Mouse (Mus musculus): ENCODE measurements around the gene Vav1. TPM values are rescaled to one million over a fixed set of nuclear protein-coding genes. Genes with fewer than 3 reads are reported as not detected.

The Vav1 gene
- polyA plus RNA-seq, 1 experiment = 0.79 TPM

DNA sequence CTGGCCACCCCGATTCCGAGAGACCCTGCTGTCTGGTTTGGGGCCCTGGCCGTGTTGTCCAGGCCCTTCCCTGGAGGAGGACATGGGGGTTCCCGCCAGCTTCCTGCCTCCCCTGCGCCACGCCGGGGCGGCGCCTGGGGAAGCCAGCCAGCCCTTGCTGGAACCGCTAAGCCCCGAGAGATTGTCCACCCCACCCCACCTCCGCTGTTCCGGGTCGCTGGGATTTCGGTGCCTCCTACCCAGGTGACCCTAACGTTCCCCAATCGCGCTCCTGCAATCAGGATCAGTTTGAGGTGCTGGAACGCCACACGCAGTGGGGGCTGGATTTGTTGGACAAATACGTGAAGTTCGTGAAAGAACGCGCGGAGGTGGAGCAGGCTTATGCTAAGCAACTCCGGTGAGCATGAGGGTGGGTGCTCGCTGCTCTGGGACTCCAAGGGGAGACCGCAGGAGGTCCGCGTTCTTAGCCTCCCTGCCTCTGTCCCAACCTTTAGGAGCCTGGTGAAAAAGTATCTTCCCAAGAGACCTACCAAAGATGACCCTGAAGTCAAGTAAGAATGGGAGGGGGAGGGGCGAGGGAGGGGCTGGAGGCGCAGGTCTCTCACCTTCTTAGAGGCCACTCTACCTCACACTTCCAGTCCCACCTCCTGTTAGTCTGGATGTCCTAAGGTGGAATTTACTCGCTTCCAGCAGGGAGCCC, 28.3 kb upstream of the Vav1 start:
- TF ChIP-seq CTCF (IDR thresholded peaks at IDR 0.05; ENCODE audit: borderline replicate concordance, insufficient read depth, low read length) (no peak), POLR2A (IDR thresholded peaks at IDR 0.05; ENCODE audit: low read depth, low read length) (0 out of 2 replicates have a peak, but pooled peaks have one; percentile 13)
- Histone ChIP-seq H3K27ac (ENCODE audit: insufficient read depth, low read length) (peak overlapping the region; percentile 15), H3K4me1 (ENCODE audit: control insufficient read depth, insufficient read depth, low read length) (peaks cover 5% of the 10 kb centered on the region; the same call in 1 of the 2 replicates), H3K4me3 (ENCODE audit: insufficient read depth, low read length) (peak overlapping the region; percentile 85)

DNA sequence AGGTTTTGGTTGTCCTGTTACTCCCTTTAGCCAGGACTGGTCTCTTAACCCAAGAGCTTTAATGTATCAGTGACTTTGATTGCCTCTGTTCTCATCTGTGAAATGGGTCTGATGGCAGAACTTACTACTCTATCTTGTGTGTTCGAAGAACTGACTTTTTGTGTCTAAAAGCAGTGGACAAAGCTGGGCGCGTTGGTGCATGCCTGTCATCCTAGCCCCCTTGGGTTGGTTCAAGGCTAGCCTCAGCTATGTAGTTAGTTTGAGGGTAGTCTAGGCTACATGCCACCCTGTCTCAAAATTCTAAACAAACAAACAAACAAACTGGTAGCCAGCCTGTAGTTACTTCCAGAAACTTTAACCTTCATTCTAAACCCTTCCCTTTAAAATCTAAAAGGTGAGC, 27.5 kb upstream of the Vav1 start:
- TF ChIP-seq CTCF (IDR thresholded peaks at IDR 0.05; ENCODE audit: borderline replicate concordance, insufficient read depth, low read length) (no peak), POLR2A (IDR thresholded peaks at IDR 0.05; ENCODE audit: low read depth, low read length) (no peak)
- H3K4me3 ChIP-seq (ENCODE audit: insufficient read depth, low read length) = no peak overlapping the region; the same call in 1 of the 2 replicates
- no peak overlapping the region for H3K27ac ChIP-seq (ENCODE audit: insufficient read depth, low read length)
- peaks cover 5% of the 10 kb centered on the region; the same call in 1 of the 2 replicates for H3K4me1 ChIP-seq (ENCODE audit: control insufficient read depth, insufficient read depth, low read length)

DNA sequence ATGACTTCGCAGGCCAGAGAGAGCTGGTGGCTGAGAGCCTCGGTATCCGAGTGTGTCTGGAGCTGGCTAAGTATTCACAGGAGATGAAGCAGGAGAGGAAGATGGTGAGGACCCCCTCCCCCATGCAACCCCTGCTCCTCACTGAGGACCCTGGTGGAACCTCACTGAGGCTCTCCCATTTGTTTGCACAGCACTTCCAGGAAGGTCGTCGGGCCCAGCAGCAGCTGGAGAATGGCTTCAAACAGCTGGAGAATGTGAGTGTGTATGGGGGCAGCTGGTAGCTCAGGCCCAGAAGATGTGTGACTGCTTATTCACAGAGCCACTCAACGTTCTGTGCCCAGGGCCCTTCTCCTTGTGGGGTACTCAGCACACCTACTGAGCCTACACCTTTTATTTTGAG, 25.6 kb upstream of the Vav1 start:
- Histone ChIP-seq H3K4me1 (ENCODE audit: control insufficient read depth, insufficient read depth, low read length) (peaks cover 5% of the 10 kb centered on the region; the same call in 1 of the 2 replicates), H3K4me3 (ENCODE audit: insufficient read depth, low read length) (no peak overlapping the region), H3K27ac (ENCODE audit: insufficient read depth, low read length) (no peak overlapping the region)
- no peak for TF ChIP-seq CTCF (IDR thresholded peaks at IDR 0.05; ENCODE audit: borderline replicate concordance, insufficient read depth, low read length)

DNA sequence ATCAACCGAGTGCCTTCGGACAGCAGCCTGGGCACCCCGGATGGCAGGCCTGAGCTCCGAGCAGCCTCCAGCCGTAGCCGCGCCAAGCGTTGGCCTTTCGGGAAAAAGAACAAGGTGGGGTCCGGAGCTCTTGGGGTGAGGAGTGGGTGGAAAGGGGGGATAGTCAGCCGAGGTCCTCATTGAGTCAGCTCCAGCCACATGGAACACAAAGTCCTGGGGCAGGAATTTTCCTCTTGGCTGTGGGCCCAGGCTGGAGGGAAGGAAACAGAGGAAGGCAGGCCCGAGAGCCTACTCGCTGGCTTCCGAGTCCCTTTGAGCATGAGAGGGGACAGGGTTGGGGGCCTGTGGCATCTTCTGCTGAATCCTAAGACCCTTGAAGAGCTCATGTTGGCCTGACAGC, 23.5 kb upstream of the Vav1 start:
- Histone ChIP-seq H3K27ac (ENCODE audit: insufficient read depth, low read length) (no peak overlapping the region), H3K4me1 (ENCODE audit: control insufficient read depth, insufficient read depth, low read length) (peaks cover 2% of the 10 kb centered on the region; the same call in 1 of the 2 replicates), H3K4me3 (ENCODE audit: insufficient read depth, low read length) (no peak overlapping the region)
- TF ChIP-seq CTCF (IDR thresholded peaks at IDR 0.05; ENCODE audit: borderline replicate concordance, insufficient read depth, low read length) = no peak
- no peak for TF ChIP-seq POLR2A (IDR thresholded peaks at IDR 0.05; ENCODE audit: low read depth, low read length)

DNA sequence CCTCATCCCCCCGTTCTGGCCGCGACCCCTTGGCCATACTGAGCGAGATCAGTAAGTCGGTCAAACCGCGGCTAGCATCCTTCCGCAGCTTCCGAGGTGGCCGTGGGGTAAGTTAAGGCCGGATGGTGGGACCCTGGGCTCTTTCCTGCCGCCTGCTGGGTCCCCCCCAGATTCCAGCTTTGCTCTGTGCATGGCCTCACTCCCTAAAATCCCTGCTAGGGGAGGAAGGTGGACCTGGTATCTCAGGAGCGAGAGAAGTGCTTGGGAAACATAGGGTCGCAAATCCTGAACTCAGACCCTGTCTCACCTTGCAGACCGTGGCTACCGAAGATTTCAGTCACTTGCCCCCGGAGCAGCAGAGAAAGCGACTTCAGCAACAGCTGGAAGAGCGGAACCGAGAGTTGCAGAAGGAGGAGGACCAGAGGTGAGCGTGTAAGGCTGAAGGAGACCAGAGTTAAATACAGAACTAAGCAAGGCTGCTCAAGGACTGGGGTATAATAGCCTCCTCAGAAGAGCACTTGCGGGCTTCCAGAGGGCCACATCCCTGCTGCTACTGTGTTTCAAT, 21.9 kb upstream of the Vav1 start:
- no peak overlapping the region for H3K27ac ChIP-seq (ENCODE audit: insufficient read depth, low read length)
- TF ChIP-seq POLR2A (IDR thresholded peaks at IDR 0.05; ENCODE audit: low read depth, low read length) = no peak
- TF ChIP-seq CTCF (IDR thresholded peaks at IDR 0.05; ENCODE audit: borderline replicate concordance, insufficient read depth, low read length) = no peak
- H3K4me3 ChIP-seq (ENCODE audit: insufficient read depth, low read length) = no peak overlapping the region
- H3K4me1 ChIP-seq (ENCODE audit: control insufficient read depth, insufficient read depth, low read length) = peaks cover 2% of the 10 kb centered on the region; the same call in 1 of the 2 replicates

DNA sequence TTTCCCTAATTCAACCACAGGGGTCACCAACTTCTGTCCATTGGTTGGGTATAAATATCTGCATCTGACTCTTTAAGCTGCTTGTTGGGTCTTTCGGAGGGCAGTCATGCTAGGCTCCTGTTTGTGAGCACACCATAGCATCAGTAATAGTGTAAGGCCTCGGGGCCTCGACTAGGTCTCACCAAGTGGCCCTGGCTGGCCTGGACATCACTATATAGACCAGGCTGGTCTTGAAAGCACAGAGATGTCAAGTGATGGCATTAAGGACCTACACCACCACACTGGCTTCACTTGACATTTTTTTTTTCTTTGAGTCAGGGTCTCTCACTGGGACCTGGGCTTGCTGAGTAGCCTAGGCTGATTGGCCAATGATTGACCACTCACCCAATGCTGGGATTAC, 20.7 kb upstream of the Vav1 start:
- no peaks in the 10 kb centered on the region for H3K4me1 ChIP-seq (ENCODE audit: control insufficient read depth, insufficient read depth, low read length)
- H3K4me3 ChIP-seq (ENCODE audit: insufficient read depth, low read length) = no peak overlapping the region
- no peak overlapping the region for H3K27ac ChIP-seq (ENCODE audit: insufficient read depth, low read length)
- TF ChIP-seq CTCF (IDR thresholded peaks at IDR 0.05; ENCODE audit: borderline replicate concordance, insufficient read depth, low read length) (no peak), POLR2A (IDR thresholded peaks at IDR 0.05; ENCODE audit: low read depth, low read length) (no peak)

DNA sequence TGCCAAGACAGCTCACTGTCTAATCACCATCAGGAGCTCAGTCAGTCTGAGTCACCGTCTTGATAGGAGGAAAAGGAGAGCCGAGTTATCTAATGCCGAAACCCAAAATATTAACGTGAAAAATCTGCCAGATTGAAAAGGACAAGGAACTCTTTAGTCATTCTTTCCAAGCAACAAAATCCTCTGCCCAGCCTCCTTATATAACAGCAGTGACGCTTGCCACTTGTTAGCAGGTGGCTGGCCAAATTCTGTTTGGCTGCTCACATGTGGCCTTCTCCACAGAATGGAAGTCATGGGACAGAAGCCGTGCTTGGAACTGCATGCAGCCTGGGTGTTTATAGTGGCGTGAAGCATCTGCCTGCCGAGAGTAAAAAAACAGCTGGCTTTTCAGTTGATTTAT, 19.2 kb upstream of the Vav1 start:
- TF ChIP-seq CTCF (IDR thresholded peaks at IDR 0.05; ENCODE audit: borderline replicate concordance, insufficient read depth, low read length) (no peak), POLR2A (IDR thresholded peaks at IDR 0.05; ENCODE audit: low read depth, low read length) (no peak)
- Histone ChIP-seq H3K27ac (ENCODE audit: insufficient read depth, low read length) (no peak overlapping the region), H3K4me1 (ENCODE audit: control insufficient read depth, insufficient read depth, low read length) (no peaks in the 10 kb centered on the region), H3K4me3 (ENCODE audit: insufficient read depth, low read length) (no peak overlapping the region)

DNA sequence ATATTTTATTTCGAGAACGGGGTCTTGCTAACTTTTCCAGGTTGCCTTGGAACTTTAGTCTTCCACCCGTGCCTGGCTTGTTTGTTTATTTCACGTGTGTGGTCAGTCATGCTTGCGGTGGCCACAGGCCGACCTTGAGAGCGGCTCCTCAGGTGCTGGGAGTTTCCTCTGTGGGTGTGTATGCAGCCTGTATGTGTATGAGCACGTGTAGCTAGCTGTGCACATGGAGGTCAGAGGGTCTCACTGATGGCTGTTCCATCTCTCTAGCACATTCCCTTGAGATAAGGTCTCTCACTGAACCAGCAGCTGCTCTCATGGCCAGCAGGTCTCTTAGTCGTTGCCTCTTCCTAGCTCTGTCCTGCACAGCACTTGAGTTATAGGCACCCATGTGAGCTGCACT, 18.5 kb upstream of the Vav1 start:
- H3K4me3 ChIP-seq (ENCODE audit: insufficient read depth, low read length) = no peak overlapping the region
- no peaks in the 10 kb centered on the region for H3K4me1 ChIP-seq (ENCODE audit: control insufficient read depth, insufficient read depth, low read length)
- no peak overlapping the region for H3K27ac ChIP-seq (ENCODE audit: insufficient read depth, low read length)
- TF ChIP-seq CTCF (IDR thresholded peaks at IDR 0.05; ENCODE audit: borderline replicate concordance, insufficient read depth, low read length) (no peak), POLR2A (IDR thresholded peaks at IDR 0.05; ENCODE audit: low read depth, low read length) (no peak)

DNA sequence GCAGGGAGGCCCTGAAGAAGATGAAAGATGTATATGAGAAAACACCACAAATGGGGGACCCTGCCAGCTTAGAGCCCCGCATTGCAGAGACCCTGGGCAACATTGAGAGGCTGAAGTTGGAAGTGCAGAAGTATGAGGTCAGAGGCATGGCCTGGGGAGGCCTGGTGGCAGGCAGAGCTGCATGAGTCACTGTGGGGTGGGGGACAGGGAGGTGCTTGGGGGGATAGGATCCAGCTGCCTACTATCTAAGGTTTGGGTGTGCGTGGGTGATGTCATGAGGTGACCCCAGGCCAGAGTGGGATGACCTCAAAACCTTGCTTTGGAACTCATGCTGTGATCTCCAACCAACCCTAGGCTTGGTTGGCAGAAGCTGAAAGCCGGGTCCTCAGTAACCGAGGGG, 17.6 kb upstream of the Vav1 start:
- Histone ChIP-seq H3K4me3 (ENCODE audit: insufficient read depth, low read length) (no peak overlapping the region), H3K4me1 (ENCODE audit: control insufficient read depth, insufficient read depth, low read length) (no peaks in the 10 kb centered on the region), H3K27ac (ENCODE audit: insufficient read depth, low read length) (no peak overlapping the region)
- TF ChIP-seq CTCF (IDR thresholded peaks at IDR 0.05; ENCODE audit: borderline replicate concordance, insufficient read depth, low read length) (no peak), POLR2A (IDR thresholded peaks at IDR 0.05; ENCODE audit: low read depth, low read length) (no peak)

DNA sequence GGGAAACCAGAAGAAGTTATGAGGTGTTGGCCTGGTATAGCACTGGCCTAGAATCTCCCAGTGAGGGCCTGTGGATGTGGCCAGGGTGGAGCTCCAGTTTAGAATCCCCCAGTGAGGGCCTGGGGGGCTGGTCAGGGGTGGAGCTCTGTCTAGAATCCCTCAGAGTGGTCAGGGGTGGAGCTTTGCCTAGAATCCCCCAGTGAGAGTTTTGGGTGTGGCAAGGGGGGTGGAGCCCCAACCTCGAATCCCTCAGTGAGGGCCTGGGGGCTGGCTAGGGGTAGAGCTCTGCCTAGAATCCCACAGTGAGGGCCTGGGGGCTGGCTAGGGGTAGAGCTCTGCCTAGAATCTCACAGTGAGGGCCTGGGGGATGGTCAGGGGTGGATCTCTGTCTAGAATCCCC, 17.1 kb upstream of the Vav1 start:
- Histone ChIP-seq H3K4me3 (ENCODE audit: insufficient read depth, low read length) (no peak overlapping the region), H3K27ac (ENCODE audit: insufficient read depth, low read length) (no peak overlapping the region), H3K4me1 (ENCODE audit: control insufficient read depth, insufficient read depth, low read length) (no peaks in the 10 kb centered on the region)
- TF ChIP-seq CTCF (IDR thresholded peaks at IDR 0.05; ENCODE audit: borderline replicate concordance, insufficient read depth, low read length) (no peak), POLR2A (IDR thresholded peaks at IDR 0.05; ENCODE audit: low read depth, low read length) (no peak)

Measured in embryonic fibroblast, embryonic 13.5 days (primary cell).